Mouse (Mus musculus) frontal cortex, adult (tissue): ENCODE measurements around the gene Olfr1335.
"Not testable (repeated sequence)": the region's sequence is repeated elsewhere in the genome, so short reads cannot be mapped to it uniquely, and the experiment has no call there.

Source experiments
- ATAC-seq: cut with Nextera tagmentation; 2 replicates; pipeline ENCODE4 v1.9.2; 2017; ENCODE audit warnings: mild to moderate bottlenecking, moderate library complexity, mixed read lengths; ENCODE audit not compliant: low TSS enrichment

Olfr1335 gene

DNA sequence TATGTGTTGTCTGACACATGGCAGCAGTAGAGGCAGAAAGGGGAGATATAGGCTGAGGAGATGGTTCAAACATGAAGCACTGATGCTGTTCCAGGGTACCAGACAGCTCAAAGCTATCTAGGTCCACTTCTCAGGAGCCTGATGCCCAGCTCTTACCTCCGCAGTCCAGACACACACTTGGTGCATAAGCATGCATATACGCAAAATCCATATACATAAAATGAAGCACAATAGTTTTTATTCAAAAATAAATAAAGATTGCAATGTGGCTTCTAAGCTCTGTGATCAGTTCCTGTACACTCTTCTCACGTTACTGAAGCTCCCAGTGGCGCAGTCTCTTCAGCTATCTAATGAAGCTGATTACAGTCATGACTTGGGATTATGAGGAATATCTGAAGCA, at the start of gene Olfr1335:
TSS of gene Olfr1335 (minus strand) at position 101 of the 400 bp plus-strand sequence.
- no peak for ATAC-seq

DNA sequence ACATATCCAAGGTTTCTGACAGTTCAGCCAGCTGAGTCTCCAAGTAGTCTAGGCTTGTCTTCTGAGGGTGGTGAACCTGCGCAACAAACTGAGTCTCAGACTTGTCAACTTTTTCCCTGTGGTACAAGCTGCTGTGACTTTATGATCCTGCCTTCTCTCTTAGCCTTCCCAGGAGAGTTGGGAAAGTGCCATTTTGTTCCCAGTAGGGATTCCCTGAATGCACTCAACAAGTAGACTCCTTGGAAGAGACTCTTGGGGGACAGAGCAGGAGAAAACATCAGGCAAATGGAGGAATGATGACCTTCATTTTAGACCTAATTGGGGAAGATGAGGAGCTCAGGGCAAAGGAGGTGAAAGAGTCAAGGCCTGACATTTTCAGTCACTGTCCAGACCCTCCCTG, 26.4 kb upstream of the Olfr1335 start, which contains the start of gene Olfr1333:
TSS of gene Olfr1333 (minus strand) at position 101 of the 400 bp plus-strand sequence.
- no peak for ATAC-seq

DNA sequence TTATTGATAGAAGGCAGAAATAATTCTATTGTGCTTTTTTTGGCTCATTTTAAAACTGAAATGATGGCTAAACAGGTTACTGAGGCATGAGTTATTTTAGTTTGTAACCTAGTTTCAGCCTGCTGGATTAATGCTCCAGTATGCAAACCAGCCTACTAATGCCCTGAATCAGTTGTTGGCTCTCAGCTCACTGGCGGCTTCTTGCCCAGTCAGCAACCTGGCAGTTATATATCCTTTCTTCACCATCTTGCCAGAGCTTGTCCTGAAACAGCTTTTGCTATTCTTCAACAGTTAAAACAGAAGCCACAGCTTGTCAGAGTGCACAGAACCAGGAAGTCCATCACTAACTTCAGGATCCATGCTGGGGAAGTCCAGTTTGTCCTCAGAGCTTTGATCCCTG, 9.2 kb upstream of the Olfr1335 start:
- no peak for ATAC-seq

DNA sequence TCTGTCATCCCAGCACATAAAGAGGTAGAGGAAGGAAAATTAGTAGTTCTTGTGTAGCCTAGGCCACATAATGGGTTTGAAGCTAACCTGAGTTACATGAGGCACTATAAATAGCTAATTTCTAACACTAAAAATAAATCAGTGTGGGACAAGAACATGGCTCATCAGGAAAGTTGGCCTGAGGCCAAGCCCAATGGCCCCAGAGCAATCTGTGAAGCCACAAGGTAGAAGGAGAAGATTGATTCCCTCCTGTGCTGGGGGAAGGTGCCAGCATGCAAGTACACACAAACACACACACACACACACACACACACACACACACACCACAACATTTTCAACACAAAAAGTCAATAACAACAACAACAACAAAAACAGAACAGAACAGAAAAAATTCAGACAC, 16.9 kb downstream of the Olfr1335 start:
- ATAC-seq: not testable (repeated sequence)

DNA sequence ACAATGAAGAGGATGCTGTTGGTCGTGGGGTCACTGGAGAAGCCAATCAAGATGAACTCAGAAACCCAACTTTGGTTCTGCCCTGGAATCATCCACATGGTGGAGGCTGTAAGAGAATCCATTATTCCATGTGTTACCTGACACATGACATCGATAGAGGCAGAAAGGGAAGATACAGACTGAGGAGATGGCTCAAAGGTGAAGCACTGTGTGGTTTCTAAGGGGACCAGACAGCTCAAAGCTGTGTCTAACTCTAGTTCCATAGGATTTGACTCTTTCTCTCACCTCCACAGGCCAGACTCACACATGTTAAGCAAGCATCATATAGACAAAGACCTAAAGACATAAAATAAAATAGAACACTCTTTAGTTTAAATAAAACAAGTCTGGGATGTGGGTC, 27.3 kb downstream of the Olfr1335 start, which contains the start of gene Olfr1337:
TSS of gene Olfr1337 (minus strand) at position 101 of the 400 bp plus-strand sequence.
- ATAC-seq: no peak
